Mouse (Mus musculus): ENCODE results near the gene Lyl1. TPM values are rescaled to one million over a fixed set of nuclear protein-coding genes. Genes with fewer than 3 reads are reported as not detected.

Lyl1 gene
- polyA plus RNA-seq, 1 experiment from 2014 or later = 7.8 TPM

DNA sequence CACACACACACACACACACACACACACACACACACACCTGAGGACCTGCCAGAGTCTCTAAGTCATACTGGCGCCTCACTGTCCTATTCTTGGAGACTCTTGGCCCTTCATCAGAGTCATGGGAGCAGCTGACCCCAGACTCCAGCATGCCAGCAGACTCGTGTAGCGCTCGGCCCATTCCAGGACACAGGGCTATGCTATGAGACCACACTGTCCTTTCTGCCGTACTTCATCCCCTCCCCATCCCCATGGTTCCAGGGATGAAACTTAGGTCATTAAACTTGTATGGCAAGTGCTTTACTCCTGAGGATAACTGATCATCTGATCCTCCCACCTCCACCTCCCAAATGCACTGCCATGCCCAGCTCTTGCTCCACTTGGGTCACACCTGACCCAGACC lies 17.2 kb downstream of the Lyl1 start:
- H3K27ac ChIP-seq = no peak overlapping the region
- 78% methylated on average over 5 of the region's 5 CpGs for WGBS
- ATAC-seq (replicated peaks; ENCODE audit: low FRiP score) = no peak
- H3K9me3 ChIP-seq (replicated peaks) = no peaks in the 10 kb centered on the region
- no peak overlapping the region for H3K4me3 ChIP-seq (replicated peaks)
- no peak overlapping the region for H3K4me2 ChIP-seq
- H3K9ac ChIP-seq = no peak overlapping the region
- H3K36me3 ChIP-seq = peaks cover 16% of the 10 kb centered on the region; the same call in 1 of the 2 replicates
- H3K4me1 ChIP-seq = peaks cover 47% of the 10 kb centered on the region
- H3K27me3 ChIP-seq = peaks cover 62% of the 10 kb centered on the region

DNA sequence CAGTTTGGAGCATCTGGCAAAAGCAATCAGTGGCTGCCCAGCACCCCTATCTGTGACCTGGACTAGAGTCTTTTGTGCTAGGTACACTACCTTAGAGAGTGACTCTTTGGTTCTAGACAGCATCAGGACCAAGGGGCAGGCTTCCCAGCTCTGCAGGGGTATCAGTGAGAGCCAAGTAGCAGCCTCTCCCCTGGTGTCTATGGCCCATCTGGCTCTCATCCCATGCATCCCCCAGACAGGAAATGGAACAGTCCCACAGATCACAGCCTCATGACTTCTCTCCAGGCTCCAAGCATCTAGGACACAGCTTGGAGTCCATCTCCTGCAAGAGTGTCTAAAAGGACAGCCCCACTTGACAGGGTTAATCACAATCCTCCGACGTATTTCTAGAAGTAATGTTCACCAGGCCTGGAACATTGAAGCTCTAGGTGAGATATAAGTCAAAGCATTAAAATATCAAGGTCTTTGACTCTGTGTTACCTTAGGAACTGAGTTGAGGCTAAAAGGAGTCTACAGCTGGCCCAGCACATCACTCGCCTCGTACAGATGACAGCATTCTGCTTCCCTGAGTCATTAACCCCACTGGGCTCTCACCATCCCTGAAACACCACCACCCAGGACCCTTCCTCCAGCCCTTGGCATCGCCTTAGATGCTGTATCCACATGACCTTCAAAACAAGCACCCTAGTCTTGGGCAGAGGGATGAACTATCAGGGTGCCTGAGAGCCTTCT lies 17.9 kb downstream of the Lyl1 start:
- Histone ChIP-seq H3K9me3 (replicated peaks) (no peaks in the 10 kb centered on the region), H3K9ac (no peak overlapping the region), H3K4me1 (peaks cover 47% of the 10 kb centered on the region), H3K36me3 (peaks cover 16% of the 10 kb centered on the region; the same call in 1 of the 2 replicates), H3K4me3 (replicated peaks) (no peak overlapping the region), H3K27ac (no peak overlapping the region), H3K27me3 (peaks cover 56% of the 10 kb centered on the region), H3K4me2 (no peak overlapping the region)
- ATAC-seq (replicated peaks; ENCODE audit: low FRiP score) = no peak
- 81% methylated on average over 5 of the region's 5 CpGs for WGBS

DNA sequence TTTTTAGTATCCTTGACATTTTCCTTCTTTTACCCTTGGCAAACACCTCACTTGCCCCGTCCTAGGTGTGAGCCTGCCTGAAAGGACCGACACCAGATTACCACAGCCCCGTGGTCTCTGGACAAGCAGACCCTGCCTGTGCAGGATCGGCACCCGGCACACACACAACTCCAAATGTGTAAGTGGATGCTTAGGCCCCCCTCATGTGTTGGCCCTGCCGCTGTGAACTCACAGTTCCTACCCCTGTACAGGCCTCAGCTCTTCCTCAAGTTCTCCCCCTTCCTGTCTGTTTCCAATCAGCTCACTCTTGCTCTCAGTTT lies 21.2 kb downstream of the Lyl1 start:
- Histone ChIP-seq H3K4me3 (replicated peaks) (no peak overlapping the region), H3K27me3 (peaks cover 29% of the 10 kb centered on the region), H3K36me3 (peaks cover 22% of the 10 kb centered on the region), H3K9ac (no peak overlapping the region), H3K27ac (peak overlapping the region; percentile 87), H3K4me1 (peaks cover 58% of the 10 kb centered on the region), H3K4me2 (peak overlapping the region; percentile 29), H3K9me3 (replicated peaks) (no peaks in the 10 kb centered on the region)
- no peak for ATAC-seq (replicated peaks; ENCODE audit: low FRiP score)
- 69% methylated on average over 6 of the region's 6 CpGs for WGBS

- Histone ChIP-seq H3K4me3 (replicated peaks) (no peak within 1 kb of the TSS), H3K27ac (peak within 1 kb of the TSS; percentile 87), H3K9me3 (replicated peaks) (no peaks in the 10 kb centered on the region), H3K27me3 (peaks cover 24% of the 10 kb centered on the region), H3K4me2 (peak within 1 kb of the TSS; percentile 29), H3K36me3 (peaks cover 20% of the 10 kb centered on the region), H3K4me1 (peaks cover 62% of the 10 kb centered on the region), H3K9ac (peak within 1 kb of the TSS; percentile 27; the same call in 1 of the 2 replicates)
- WGBS = 23% methylated on average over 10 of the region's 10 CpGs
- peak; percentile 83 for ATAC-seq (replicated peaks; ENCODE audit: low FRiP score)
These were observed 21.8 kb downstream of the Lyl1 start, which contains the start of gene G430095P16Rik for GRCm38 (mm10) chr8:84722850-84723570. Gene G430095P16Rik (plus strand): TSS chr8:84723007.

DNA sequence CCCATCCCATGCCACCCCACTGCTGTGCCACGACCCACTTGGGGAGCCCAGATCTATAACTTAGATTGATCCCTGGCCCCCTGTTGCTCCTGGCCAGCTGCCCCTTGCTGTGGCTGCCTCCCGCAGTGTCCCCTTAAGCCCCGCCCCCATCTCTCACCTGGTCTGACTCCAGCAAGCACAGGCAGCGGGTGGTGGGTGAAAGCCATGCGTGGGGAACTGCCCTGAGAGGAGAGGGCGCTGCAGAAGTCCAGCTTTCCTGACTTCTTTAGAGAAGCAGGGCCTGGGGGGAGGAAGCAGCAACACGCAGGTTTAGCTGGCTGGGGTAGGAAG lies 22.3 kb downstream of the Lyl1 start:
- Histone ChIP-seq H3K4me2 (peak overlapping the region; percentile 29), H3K4me3 (replicated peaks) (no peak overlapping the region), H3K9ac (peak overlapping the region; percentile 27; the same call in 1 of the 2 replicates), H3K27me3 (peaks cover 21% of the 10 kb centered on the region), H3K27ac (peak overlapping the region; percentile 87), H3K36me3 (peaks cover 20% of the 10 kb centered on the region), H3K9me3 (replicated peaks) (no peaks in the 10 kb centered on the region), H3K4me1 (peaks cover 68% of the 10 kb centered on the region)
- ATAC-seq (replicated peaks; ENCODE audit: low FRiP score) = no peak
- 24% methylated on average over 7 of the region's 7 CpGs for WGBS

- ATAC-seq (replicated peaks; ENCODE audit: low FRiP score) = no peak
- Histone ChIP-seq H3K4me2 (no peak overlapping the region), H3K27me3 (peaks cover 11% of the 10 kb centered on the region; the same call in 1 of the 2 replicates), H3K4me1 (peaks cover 73% of the 10 kb centered on the region), H3K27ac (0 out of 2 replicates have a peak overlapping the region, but pooled peaks have one; percentile 87), H3K36me3 (peaks cover 19% of the 10 kb centered on the region), H3K9me3 (replicated peaks) (no peaks in the 10 kb centered on the region), H3K4me3 (replicated peaks) (no peak overlapping the region), H3K9ac (no peak overlapping the region)
- 53% methylated on average over 9 of the region's 9 CpGs for WGBS
These were observed 23.4 kb downstream of the Lyl1 start for GRCm38 (mm10) chr8:84724683-84725082.

GRCm38 (mm10) chr8:84725246-84725940 lies 24.1 kb downstream of the Lyl1 start:
- Histone ChIP-seq H3K27ac (peak overlapping the region; percentile 29; the same call in 1 of the 2 replicates), H3K9me3 (replicated peaks) (no peaks in the 10 kb centered on the region), H3K36me3 (peaks cover 16% of the 10 kb centered on the region), H3K9ac (no peak overlapping the region), H3K27me3 (0 out of 2 replicates have a peak, but pooled peaks cover 6% of the 10 kb centered on the region), H3K4me1 (peaks cover 79% of the 10 kb centered on the region), H3K4me3 (replicated peaks) (no peak overlapping the region), H3K4me2 (no peak overlapping the region)
- 43% methylated on average over 10 of the region's 10 CpGs for WGBS
- no peak for ATAC-seq (replicated peaks; ENCODE audit: low FRiP score)

GRCm38 (mm10) chr8:84725941-84726259 lies 24.6 kb downstream of the Lyl1 start:
- ATAC-seq (replicated peaks; ENCODE audit: low FRiP score) = no peak
- 17% methylated on average over 3 of the region's 3 CpGs for WGBS
- H3K27ac ChIP-seq = peak overlapping the region; percentile 29; the same call in 1 of the 2 replicates
- no peaks in the 10 kb centered on the region for H3K9me3 ChIP-seq (replicated peaks)
- H3K9ac ChIP-seq = no peak overlapping the region
- H3K4me2 ChIP-seq = no peak overlapping the region
- 0 out of 2 replicates have a peak, but pooled peaks cover under 1% of the 10 kb centered on the region for H3K27me3 ChIP-seq
- H3K4me3 ChIP-seq (replicated peaks) = no peak overlapping the region
- peaks cover 16% of the 10 kb centered on the region for H3K36me3 ChIP-seq
- peaks cover 84% of the 10 kb centered on the region for H3K4me1 ChIP-seq

DNA sequence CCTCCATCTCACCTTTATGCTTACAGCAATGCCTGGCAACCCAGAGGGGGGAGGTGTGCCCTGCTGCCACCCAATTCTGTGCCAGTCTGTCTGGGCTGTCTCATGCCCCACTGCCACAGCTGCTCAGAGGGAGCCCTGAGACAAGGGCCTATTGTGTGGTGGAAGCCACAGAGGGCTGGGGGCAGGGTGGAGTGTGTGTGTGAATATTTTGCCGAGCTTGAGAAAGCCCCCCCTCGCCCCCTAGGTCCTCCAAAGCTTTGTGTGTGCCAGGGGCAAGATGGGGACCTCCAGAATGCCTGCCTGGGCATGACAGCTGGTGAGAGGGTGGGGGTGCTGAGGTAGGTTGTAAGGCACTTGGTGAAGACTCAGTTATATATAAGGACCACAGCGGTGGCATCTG lies 27.2 kb downstream of the Lyl1 start:
- peaks cover 86% of the 10 kb centered on the region for H3K4me1 ChIP-seq
- no peak overlapping the region for H3K9ac ChIP-seq
- H3K27ac ChIP-seq = no peak overlapping the region
- no peaks in the 10 kb centered on the region for H3K9me3 ChIP-seq (replicated peaks)
- 0 out of 2 replicates have a peak, but pooled peaks cover 7% of the 10 kb centered on the region for H3K27me3 ChIP-seq
- no peak overlapping the region for H3K4me3 ChIP-seq (replicated peaks)
- H3K4me2 ChIP-seq = no peak overlapping the region
- WGBS = 67% methylated on average over 3 of the region's 3 CpGs
- ATAC-seq (replicated peaks; ENCODE audit: low FRiP score) = no peak
- H3K36me3 ChIP-seq = peaks cover 16% of the 10 kb centered on the region

GRCm38 (mm10) chr8:84729921-84730362 lies 28.7 kb downstream of the Lyl1 start:
- peaks cover 16% of the 10 kb centered on the region for H3K36me3 ChIP-seq
- H3K9me3 ChIP-seq (replicated peaks) = no peaks in the 10 kb centered on the region
- 88% methylated on average over 16 of the region's 16 CpGs for WGBS
- H3K4me1 ChIP-seq = peaks cover 77% of the 10 kb centered on the region
- H3K27me3 ChIP-seq = peaks cover 21% of the 10 kb centered on the region
- no peak overlapping the region for H3K4me2 ChIP-seq
- H3K9ac ChIP-seq = no peak overlapping the region
- no peak overlapping the region for H3K4me3 ChIP-seq (replicated peaks)
- peak overlapping the region; percentile 20 for H3K27ac ChIP-seq
- no peak for ATAC-seq (replicated peaks; ENCODE audit: low FRiP score)

DNA sequence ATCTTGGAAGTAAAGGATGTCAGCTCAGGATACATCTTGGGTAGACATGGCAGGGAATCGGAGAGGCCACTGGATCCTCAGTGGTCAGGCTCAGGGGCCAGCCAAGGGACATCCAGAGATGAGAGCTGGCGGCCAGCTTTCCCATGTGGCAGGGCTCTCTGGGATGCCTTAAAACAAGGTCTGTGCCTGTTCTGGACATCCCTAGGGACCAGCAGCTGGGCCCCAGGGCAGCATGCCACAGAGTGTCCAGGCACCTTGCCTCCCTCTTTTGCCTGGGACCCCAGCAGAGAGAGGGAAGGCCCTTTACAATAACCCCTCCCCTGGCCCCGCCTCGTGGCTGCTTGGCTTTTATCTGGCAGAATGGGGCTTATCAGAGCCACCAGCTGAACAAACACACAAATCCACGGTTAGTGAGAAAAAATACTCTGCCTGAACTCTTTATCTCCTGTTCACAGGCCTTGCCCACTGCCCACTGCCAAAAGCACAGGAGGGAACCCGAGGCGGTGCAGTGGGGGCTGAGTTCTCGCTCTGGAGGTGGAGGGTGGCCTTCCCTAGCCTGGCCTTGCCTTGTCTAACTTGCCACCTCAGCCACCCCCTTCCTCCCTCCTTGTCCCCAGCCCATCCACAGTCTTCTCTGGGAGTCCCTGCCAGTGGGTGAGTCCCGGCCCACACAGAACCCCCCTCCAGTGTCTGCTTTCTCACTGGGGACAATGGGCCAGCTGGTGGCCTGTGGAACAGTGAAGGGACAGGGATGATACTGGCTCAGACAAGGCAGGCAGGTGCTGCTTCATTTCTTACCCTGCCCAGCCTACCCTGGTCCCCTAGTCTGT lies 29.5 kb downstream of the Lyl1 start:
- H3K4me1 ChIP-seq = peaks cover 69% of the 10 kb centered on the region
- no peak overlapping the region for H3K9ac ChIP-seq
- H3K9me3 ChIP-seq (replicated peaks) = no peaks in the 10 kb centered on the region
- peak overlapping the region; percentile 20 for H3K27ac ChIP-seq
- peak; percentile 41; the same call in 1 of the 2 replicates for ATAC-seq (replicated peaks; ENCODE audit: low FRiP score)
- 52% methylated on average over 9 of the region's 9 CpGs for WGBS
- H3K4me2 ChIP-seq = no peak overlapping the region
- peaks cover 16% of the 10 kb centered on the region for H3K36me3 ChIP-seq
- H3K27me3 ChIP-seq = peaks cover 29% of the 10 kb centered on the region
- H3K4me3 ChIP-seq (replicated peaks) = no peak overlapping the region

Data from kidney, embryonic 15.5 days (tissue).